In the genomic region with DNA sequence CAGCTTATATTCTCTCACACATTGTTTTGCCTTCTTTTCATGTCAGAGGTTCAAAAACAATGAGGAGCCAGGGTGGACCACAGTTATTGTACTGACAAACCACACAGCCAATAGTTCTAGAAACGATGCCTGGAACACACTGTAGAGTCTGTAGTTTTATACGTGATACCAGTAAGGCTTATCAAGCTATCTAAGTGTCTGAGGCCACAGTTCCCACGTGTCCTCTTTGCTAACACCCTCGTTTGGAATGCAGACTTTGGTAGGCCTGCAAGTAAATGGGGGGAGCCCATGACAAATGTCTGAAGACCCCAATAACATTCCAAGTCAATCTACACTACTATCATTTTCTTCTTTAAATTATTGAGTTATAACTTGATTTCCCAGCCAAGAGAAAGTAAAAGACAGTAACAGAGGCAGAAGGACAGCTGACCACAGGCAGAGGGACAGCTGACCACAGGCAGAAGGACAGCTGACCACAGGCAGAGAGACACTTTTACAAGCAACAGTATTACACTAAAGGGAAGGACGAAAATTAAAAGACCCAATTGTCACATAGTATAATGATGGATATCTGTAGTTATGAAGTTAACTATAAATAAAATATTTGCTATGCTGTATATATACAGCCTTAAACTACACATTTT, we compare ENCODE assay signal across 1 mouse cellular context.
TF ChIP-seq lines count a peak whose summit lies in the region.

No protein-coding gene starts in this region.

TF ChIP-seq in myocyte, 11 proteins besides CTCF, POLR2A, EP300 and RAD21:
- TF ChIP-seq REST (IDR thresholded peaks at IDR 0.05; ENCODE audit: insufficient read depth, insufficient read length) (no peak), TCF3 (IDR thresholded peaks at IDR 0.05; ENCODE audit: insufficient read length, low read depth) (peak; percentile 79), MYOG (IDR thresholded peaks at IDR 0.05; ENCODE audit: control insufficient read depth in 1 of 3, insufficient read depth in 1 of 3, insufficient read length in 2 of 3, low read depth in 2 of 3) (peak; percentile 38 to 90 (median 85)), MAX (IDR thresholded peaks at IDR 0.05; ENCODE audit: low read depth) (no peak), CEBPB (IDR thresholded peaks at IDR 0.05; ENCODE audit: insufficient read depth, poor library complexity, severe bottlenecking) (no peak), MYOD1 (IDR thresholded peaks at IDR 0.05; ENCODE audit: control insufficient read depth in 1 of 3, insufficient read length in 2 of 3, low read depth in 2 of 3) (peak; percentile 82 to 91 (median 90)), TCF12 (IDR thresholded peaks at IDR 0.05; ENCODE audit: insufficient read depth, poor library complexity, severe bottlenecking) (peak; percentile 74), POLR2AphosphoS2 (IDR thresholded peaks at IDR 0.05; ENCODE audit: insufficient read length, low read depth) (no peak), SRF (IDR thresholded peaks at IDR 0.05; ENCODE audit: control insufficient read depth, insufficient read length, low read depth) (no peak), E2F4 (IDR thresholded peaks at IDR 0.05; ENCODE audit: insufficient read depth) (no peak), USF1 (IDR thresholded peaks at IDR 0.05; ENCODE audit: low read depth) (no peak)
